In the genomic region with DNA sequence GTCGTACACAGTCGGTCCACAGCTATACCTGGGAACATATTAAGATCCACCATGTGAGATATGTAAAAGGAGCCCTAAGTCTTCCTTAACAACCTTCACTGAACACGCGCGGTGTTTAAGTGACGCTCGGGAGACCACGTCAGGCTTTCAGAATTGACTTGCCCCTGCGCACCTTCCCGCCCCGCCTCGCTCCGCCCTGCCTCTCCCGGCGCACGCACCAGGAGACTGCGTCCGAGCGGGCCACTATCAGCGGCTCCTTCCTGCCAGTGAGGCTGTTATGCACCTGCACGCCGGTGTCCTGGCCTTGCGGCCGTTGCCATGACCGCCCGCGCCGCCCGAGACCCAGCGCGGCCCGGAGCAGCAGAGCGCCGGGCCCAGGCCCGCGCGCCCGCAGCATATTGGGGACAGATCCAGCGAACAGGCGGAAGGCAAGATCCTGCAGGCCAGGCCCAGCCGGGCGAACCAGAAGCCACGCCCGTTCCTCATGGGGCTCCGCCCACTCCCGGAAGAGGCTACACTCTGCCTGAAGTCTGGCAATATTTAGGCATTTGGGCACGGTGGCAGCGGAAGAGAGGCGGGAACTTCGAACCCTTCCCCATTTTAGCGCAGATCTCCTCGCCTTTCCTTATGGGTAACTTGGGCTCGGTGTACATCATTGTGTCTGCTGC, we compare ENCODE assay signal across 7 mouse cellular contexts. TPM values are rescaled to one million over a fixed set of nuclear protein-coding genes. Genes with fewer than 3 reads are reported as not detected.
A peak's percentile ranks its signal among the peaks of the same experiment; 100 is the strongest.
DNase-seq lines count a peak whose midpoint lies in the region; ATAC-seq lines count a peak whose summit lies in the region.

A gene (minus strand): TSS at position 503 of the 668 bp plus-strand sequence.

- H3K36me3 ChIP-seq in intestine, embryonic 16.5 days (ENCODE audit: control insufficient read depth, insufficient read depth, low read length) = peaks cover 6% of the 10 kb centered on the region; the same call in 1 of the 2 replicates
- H3K36me3 ChIP-seq in midbrain, embryonic 11.5 days (ENCODE audit: control insufficient read depth, insufficient read depth, low read length) = no peaks in the 10 kb centered on the region

- peak within 1 kb of the TSS; percentile 95 for H3K27ac ChIP-seq in intestine, embryonic 16.5 days (ENCODE audit: low read length)
- peak within 1 kb of the TSS; percentile 58 for H3K27ac ChIP-seq in midbrain, embryonic 11.5 days (ENCODE audit: low read depth, low read length)

- no peaks in the 10 kb centered on the region for H3K27me3 ChIP-seq in intestine, embryonic 16.5 days (replicated peaks; ENCODE audit: control insufficient read depth, insufficient read depth, low read length)
- H3K27me3 ChIP-seq in midbrain, embryonic 11.5 days (ENCODE audit: control insufficient read depth, insufficient read depth, low read length) = no peaks in the 10 kb centered on the region

- H3K4me3 ChIP-seq in intestine, embryonic 16.5 days (ENCODE audit: low read length) = peak within 1 kb of the TSS; percentile 88
- peak within 1 kb of the TSS; percentile 65 for H3K4me3 ChIP-seq in midbrain, embryonic 11.5 days (ENCODE audit: low read depth, low read length)

- H3K4me1 ChIP-seq in intestine, embryonic 16.5 days (ENCODE audit: control insufficient read depth, insufficient read depth, low read length) = peaks cover 19% of the 10 kb centered on the region
- peaks cover 9% of the 10 kb centered on the region for H3K4me1 ChIP-seq in midbrain, embryonic 11.5 days (ENCODE audit: control insufficient read depth, insufficient read depth, low read length)

- H3K9me3 ChIP-seq in intestine, embryonic 16.5 days (ENCODE audit: control insufficient read depth, low read length) = no peaks in the 10 kb centered on the region
- H3K9me3 ChIP-seq in midbrain, embryonic 11.5 days (ENCODE audit: control insufficient read depth, low read length) = no peaks in the 10 kb centered on the region

- intact Hi-C loops in left cerebral cortex, postnatal 36 days (cut with DNase I) = no loop called here

- peak within 1 kb of the TSS; percentile 91 for H3K9ac ChIP-seq in intestine, embryonic 16.5 days (ENCODE audit: low read depth, low read length)
- H3K9ac ChIP-seq in midbrain, embryonic 11.5 days (ENCODE audit: low read length) = peak within 1 kb of the TSS; percentile 76

- WGBS in intestine, embryonic 16.5 days = under 1% methylated on average over 53 of the region's 53 CpGs
- WGBS in midbrain, embryonic 11.5 days = under 1% methylated on average over 53 of the region's 53 CpGs

- peak; percentile 90 for DNase-seq in adrenal gland, adult 18-20 months (ENCODE audit: low spot score in 2 of 2)
- DNase-seq in embryo, embryonic 11.5 days (ENCODE audit: low read depth, low spot score) = peak; percentile 79
- DNase-seq in gastrocnemius, postnatal 4 days (ENCODE audit: low spot score in 2 of 2) = peak; percentile 82 to 91
- peak; percentile 89 to 91 for DNase-seq in left cerebral cortex, postnatal 36 days (ENCODE audit: low spot score in 2 of 2)
- DNase-seq in midbrain, embryonic 11.5 days (ENCODE audit: low spot score, missing footprints) = peak; percentile 98
- peak; percentile 82 for DNase-seq in skeletal muscle tissue, adult 2 months (ENCODE audit: low read depth, low spot score)

- ATAC-seq in intestine, embryonic 16.5 days = peak; percentile 84
- ATAC-seq in midbrain, embryonic 11.5 days (ENCODE audit: low FRiP score) = peak; percentile 69

- H3K4me2 ChIP-seq in intestine, embryonic 16.5 days (ENCODE audit: low read depth, low read length) = peak within 1 kb of the TSS; percentile 73
- H3K4me2 ChIP-seq in midbrain, embryonic 11.5 days = peak within 1 kb of the TSS; percentile 85

RNA-seq across cellular contexts. Expression of the gene that starts here (rescaled TPM):
- total RNA-seq in adrenal gland, adult 18-20 months (2021) = 10 to 100 TPM; 49.3 to 54.2 TPM
- total RNA-seq in gastrocnemius, postnatal 4 days (2021) = 10 to 100 TPM; 20.5 to 24.3 TPM
- 28.6 and 32.5 TPM in 2 replicates for polyA plus RNA-seq in intestine, embryonic 16.5 days (2015; fragmentation: Nextera tagmentation; extraction: Ambion mirVana)
- 10 to 100 TPM; 19.5 to 25.1 TPM for total RNA-seq in left cerebral cortex, postnatal 36 days (2021)
- polyA plus RNA-seq in midbrain, embryonic 11.5 days (2014; fragmentation: Nextera tagmentation; extraction: Ambion mirVana) = 17.8 and 20.3 TPM in 2 replicates

Comparison
In these comparisons a context has a peak if more than half of its experiments do, and no peak if none do; other contexts are left out.
1. Peak in every context shown above with its lines: DNase-seq, ATAC-seq, H3K4me3 ChIP-seq and H3K27ac ChIP-seq.